Mouse (Mus musculus) MEL (cell line): ENCODE measurements around the gene Gm20458. TPM values are rescaled to one million over a fixed set of nuclear protein-coding genes. Genes with fewer than 3 reads are reported as not detected.

Source experiments
- DNase-seq: peaks from one replicate; pipeline ENCODE4 v3.0.0; 2011; ENCODE audit warnings: low read depth, low spot score
- H3K27ac ChIP-seq: 2 replicates; pipeline ENCODE4 v1.5.1; 2012; ENCODE audit warnings: low read depth, mild to moderate bottlenecking, control low read depth, low read length, moderate library complexity; ENCODE audit not compliant: control insufficient read depth
- H3K27me3 ChIP-seq, 2 experiments: fragments of 150-350 bp in 1 of 2; sonication (generic) in 1 of 2; 2 replicates each; pipeline ENCODE4 v1.6.1; 2012; ENCODE audit warnings: low read length in 2 of 2, mild to moderate bottlenecking in 2 of 2, improper control_type of control experiment in 1 of 2, moderate library complexity in 1 of 2; ENCODE audit not compliant: insufficient read depth in 2 of 2, control insufficient read depth in 1 of 2
- H3K36me3 ChIP-seq, 2 experiments: 2 replicates each; pipeline ENCODE4 v1.6.1; 2012 to 2014; ENCODE audit warnings: low read length in 2 of 2, improper control_type of control experiment in 1 of 2, inconsistent platforms in 1 of 2, mild to moderate bottlenecking in 1 of 2; ENCODE audit not compliant: insufficient read depth in 2 of 2, control insufficient read depth in 1 of 2
- H3K4me1 ChIP-seq, 2 experiments: fragments of 150-350 bp in 1 of 2; sonication (generic) in 1 of 2; 2 replicates each; pipeline ENCODE4 v1.6.1; 2012; ENCODE audit warnings: low read length in 2 of 2, improper control_type of control experiment in 1 of 2, mild to moderate bottlenecking in 1 of 2; ENCODE audit not compliant: insufficient read depth in 2 of 2, control insufficient read depth in 1 of 2
- H3K4me3 ChIP-seq, 2 experiments: fragments of 150-350 bp in 1 of 2; sonication (generic) in 1 of 2; 2 replicates each; pipeline ENCODE4 v1.5.1; 2012; ENCODE audit warnings: low read depth in 2 of 2, low read length in 2 of 2, mild to moderate bottlenecking in 2 of 2, moderate library complexity in 2 of 2, control low read depth in 1 of 2, improper control_type of control experiment in 1 of 2; ENCODE audit not compliant: control insufficient read depth in 1 of 2, insufficient read depth in 1 of 2
- H3K79me2 ChIP-seq: 2 replicates; pipeline ENCODE4 v1.6.1; 2012; ENCODE audit warnings: mild to moderate bottlenecking, low read length, moderate library complexity; ENCODE audit not compliant: control insufficient read depth, poor library complexity, insufficient read depth
- H3K9ac ChIP-seq: 2 replicates; pipeline ENCODE4 v1.6.1; 2012; ENCODE audit warnings: low read depth, mild to moderate bottlenecking, control low read depth, low read length, moderate library complexity; ENCODE audit not compliant: control insufficient read depth, poor library complexity, severe bottlenecking
- H3K9me3 ChIP-seq: fragments of 150-350 bp; sonication (generic); replicated peaks from 2 replicates; pipeline ENCODE4 v1.6.1; 2012; ENCODE audit warnings: mild to moderate bottlenecking, low read length, improper control_type of control experiment, moderate library complexity; ENCODE audit not compliant: insufficient read depth
- CHD2 ChIP-seq: IDR thresholded peaks from 2 replicates; pipeline ENCODE4 v1.6.1; 2011; ENCODE audit warnings: low read length, improper control_type of control experiment
- CTCF ChIP-seq, 3 experiments: IDR thresholded peaks in 2 of 3; conservative IDR thresholded peaks in 1 of 3; 2 replicates each; pipeline ENCODE4 v1.5.1; 2011 to 2012; ENCODE audit warnings: low read length in 3 of 3, low read depth in 2 of 3, mild to moderate bottlenecking in 2 of 3, improper control_type of control experiment in 1 of 3, inconsistent platforms in 1 of 3, mixed read lengths in 1 of 3, moderate library complexity in 1 of 3; ENCODE audit not compliant: control insufficient read depth in 1 of 3, insufficient read depth in 1 of 3, poor library complexity in 1 of 3, severe bottlenecking in 1 of 3
- ELF1 ChIP-seq: IDR thresholded peaks from 2 replicates; pipeline ENCODE4 v1.6.1; 2014; ENCODE audit warnings: low read depth, mild to moderate bottlenecking, inconsistent platforms, low read length, improper control_type of control experiment, moderate library complexity
- GATA1 ChIP-seq: IDR thresholded peaks from 2 replicates; pipeline ENCODE4 v1.6.1; 2011; ENCODE audit warnings: low read depth, low read length, improper control_type of control experiment
- HCFC1 ChIP-seq: IDR thresholded peaks from 2 replicates; pipeline ENCODE4 v1.6.1; 2012; ENCODE audit warnings: low read depth, mild to moderate bottlenecking, inconsistent platforms, low read length, improper control_type of control experiment, moderate library complexity
- JUND ChIP-seq: IDR thresholded peaks from 2 replicates; pipeline ENCODE4 v1.6.1; 2011; ENCODE audit warnings: low read depth, mild to moderate bottlenecking, improper control_type of control experiment, low read length
- MAFK ChIP-seq: IDR thresholded peaks from 2 replicates; pipeline ENCODE4 v1.6.1; 2011; ENCODE audit warnings: low read depth, mild to moderate bottlenecking, low read length, improper control_type of control experiment, borderline replicate concordance
- MEF2A ChIP-seq: IDR thresholded peaks from 2 replicates; pipeline ENCODE4 v1.6.1; 2014; ENCODE audit warnings: low read depth, mild to moderate bottlenecking, inconsistent platforms, low read length, improper control_type of control experiment; ENCODE audit not compliant: poor library complexity, insufficient replicate concordance, severe bottlenecking; ENCODE audit errors: extremely low read depth
- NELFE ChIP-seq: IDR thresholded peaks from 2 replicates; pipeline ENCODE4 v1.6.1; 2011; ENCODE audit warnings: low read depth, low read length, improper control_type of control experiment
- RAD21 ChIP-seq: IDR thresholded peaks from 2 replicates; pipeline ENCODE4 v1.6.1; 2011; ENCODE audit warnings: mild to moderate bottlenecking, low read depth, low read length, improper control_type of control experiment
- RCOR1 ChIP-seq: IDR thresholded peaks from 2 replicates; pipeline ENCODE4 v1.6.1; 2012; ENCODE audit warnings: low read depth, mild to moderate bottlenecking, inconsistent platforms, low read length, improper control_type of control experiment
- SMC3 ChIP-seq: IDR thresholded peaks from 2 replicates; pipeline ENCODE4 v1.6.1; 2011; ENCODE audit warnings: low read depth, low read length, improper control_type of control experiment
- TAL1 ChIP-seq: IDR thresholded peaks from 2 replicates; pipeline ENCODE4 v1.6.1; 2012; ENCODE audit warnings: mild to moderate bottlenecking, inconsistent platforms, low read length, moderate library complexity, mixed read lengths
- UBTF ChIP-seq: IDR thresholded peaks from 2 replicates; pipeline ENCODE4 v1.6.1; 2012; ENCODE audit warnings: low read depth, mild to moderate bottlenecking, inconsistent platforms, low read length, improper control_type of control experiment, moderate library complexity, borderline replicate concordance; ENCODE audit not compliant: insufficient read depth
- USF1 ChIP-seq: IDR thresholded peaks from 2 replicates; pipeline ENCODE4 v1.6.1; 2014; ENCODE audit warnings: low read depth, mild to moderate bottlenecking, inconsistent platforms, low read length, improper control_type of control experiment, moderate library complexity
- polyA plus RNA-seq, 2 experiments: library from polyadenylated mRNA; stranded (reverse) in 1 of 2; unstranded in 1 of 2; fragments of >175 nt in 1 of 2; fragments of >200 nt in 1 of 2; gene quantifications; 2 replicates each; pipeline versions ENCODE4 v1.2.1 to v1.2.4; 2012; ENCODE audit warnings: low replicate concordance in 2 of 2, low read depth in 1 of 2; ENCODE audit not compliant: insufficient read length in 2 of 2, insufficient read depth in 1 of 2, missing spikeins in 1 of 2
- total RNA-seq: library from RNA; depleted of rRNA; stranded (reverse); fragments of 300-350 nt; gene quantifications from 2 replicates; pipeline ENCODE4 v1.2.3, GENCODE M21; 2012

Gene Gm20458
- total and polyA plus RNA-seq, 3 experiments: 1.0 to 19.2 TPM; not detected in 1

DNA sequence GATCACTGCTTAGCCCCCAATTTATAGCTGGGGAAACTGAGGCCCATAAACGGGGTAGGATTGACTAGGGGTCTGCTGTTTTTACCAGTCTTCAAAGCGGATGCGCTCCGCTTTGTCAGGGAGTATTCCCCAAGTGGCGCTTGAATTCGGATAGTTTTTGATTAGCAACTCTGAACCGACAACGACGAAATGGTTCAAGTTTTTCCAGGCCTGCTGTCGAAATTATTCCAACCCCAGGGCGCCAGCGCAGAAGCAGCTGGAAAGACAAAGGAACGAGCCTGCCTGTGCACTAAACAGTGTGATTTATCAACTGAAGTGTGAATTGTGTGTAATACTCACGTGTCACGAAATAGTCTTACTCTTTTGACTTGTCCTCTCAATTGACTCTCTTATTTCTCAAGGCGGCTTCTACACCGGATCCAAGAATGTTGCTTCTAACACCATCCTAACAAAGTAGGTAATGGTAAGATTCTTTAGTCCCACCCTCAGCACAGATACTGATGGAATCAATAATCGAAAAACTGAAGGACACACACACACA is 17.2 kb upstream of the Gm20458 start, which contains the start of gene Sdc4:
Gene Sdc4 (minus strand): TSS at position 428 of the 541 bp plus-strand sequence.
- H3K27me3 ChIP-seq: peaks cover 13 to 33% of the 10 kb centered on the region in 2 experiments
- H3K79me2 ChIP-seq: no peaks in the 10 kb centered on the region
- H3K4me3 ChIP-seq: no peak within 1 kb of the TSS

DNA sequence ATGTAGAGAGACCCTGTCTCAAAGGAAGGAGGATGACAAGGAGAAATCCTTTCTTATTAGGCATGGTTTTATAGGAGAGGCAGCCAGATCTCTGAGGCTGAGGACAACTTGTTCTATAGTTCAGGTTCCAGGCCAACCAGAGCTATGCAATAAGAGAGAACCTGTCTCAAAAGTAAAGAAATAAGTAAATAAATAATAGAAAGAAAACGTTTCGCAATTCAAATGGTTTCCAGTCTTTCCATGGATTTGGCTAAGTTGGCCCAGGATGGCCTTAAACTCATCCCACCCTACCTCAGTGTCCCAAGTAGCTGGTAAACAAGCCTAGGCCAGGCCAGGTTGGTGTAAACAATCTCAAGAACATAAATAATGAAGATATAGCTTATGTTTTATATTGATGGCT is 16.1 kb upstream of the Gm20458 start:
- Histone ChIP-seq H3K27ac (no peak overlapping the region), H3K9me3 (no peaks in the 10 kb centered on the region), H3K4me1 (no peaks in the 10 kb centered on the region), H3K79me2 (no peaks in the 10 kb centered on the region), H3K4me3 (no peak overlapping the region), H3K9ac (no peak overlapping the region), H3K27me3 (peaks cover 21 to 40% of the 10 kb centered on the region in 2 experiments), H3K36me3 (no peaks in the 10 kb centered on the region)
- no peak for DNase-seq
- TF ChIP-seq HCFC1: no peak
- TF ChIP-seq NELFE: no peak
- no peak for TF ChIP-seq CTCF (IDR thresholded peaks at IDR 0.05 in 2 of 3, conservative IDR thresholded peaks at IDR 0.05 in 1 of 3; ENCODE audit: control insufficient read depth in 1 of 3, insufficient read depth in 1 of 3, low read depth in 2 of 3, low read length in 3 of 3, poor library complexity in 1 of 3, severe bottlenecking in 1 of 3)

More for the DNA sequence above, 17.2 kb upstream of the Gm20458 start, which contains the start of gene Sdc4:
- TF ChIP-seq RCOR1 (no peak), RAD21 (no peak), MAFK (no peak), TAL1 (no peak), JUND (no peak), UBTF (no peak), CHD2 (no peak), MEF2A (no peak)
- DNase-seq: no peak
- H3K27ac ChIP-seq: no peak within 1 kb of the TSS
- no peaks in the 10 kb centered on the region for H3K36me3 ChIP-seq
- H3K9ac ChIP-seq: no peak within 1 kb of the TSS
- no peaks in the 10 kb centered on the region for H3K9me3 ChIP-seq
- no peaks in the 10 kb centered on the region for H3K4me1 ChIP-seq

- H3K9ac ChIP-seq: no peak overlapping the region
- no peak for DNase-seq
- H3K9me3 ChIP-seq: no peaks in the 10 kb centered on the region
- H3K4me1 ChIP-seq: no peaks in the 10 kb centered on the region
- no peaks in the 10 kb centered on the region for H3K36me3 ChIP-seq
- no peak overlapping the region for H3K4me3 ChIP-seq
- H3K27me3 ChIP-seq: peaks cover 28 to 41% of the 10 kb centered on the region in 2 experiments
- no peaks in the 10 kb centered on the region for H3K79me2 ChIP-seq
- H3K27ac ChIP-seq: no peak overlapping the region
- TF ChIP-seq TAL1: no peak
- no peak for TF ChIP-seq JUND
- no peak for TF ChIP-seq SMC3
- TF ChIP-seq USF1: no peak
- TF ChIP-seq ELF1: no peak
- no peak for TF ChIP-seq GATA1
- TF ChIP-seq, all 39 proteins: peak for 0
Observed at GRCm38 (mm10) chr2:164445399-164446085, 15.2 kb upstream of the Gm20458 start.
